Mouse (Mus musculus) liver, postnatal 0 days (tissue): Measurements from ENCODE around the gene Olfr643.

Experiments used
- CTCF ChIP-seq: sonication (generic); IDR thresholded peaks from 2 replicates; pipeline ENCODE4 v1.5.1; 2016; ENCODE audit warnings: antibody characterized with exemption, low read depth
- EP300 ChIP-seq: IDR thresholded peaks from 2 replicates; pipeline ENCODE4 v1.6.1; 2016; ENCODE audit warnings: antibody characterized with exemption, low read depth, mild to moderate bottlenecking

GRCm38 (mm10) chr7:104183292-104183691 lies 46.1 kb upstream of the Olfr643 start, which contains the start of gene Olfr648:
- no peak for TF ChIP-seq CTCF
- TF ChIP-seq EP300, result no peak
